Mouse (Mus musculus) hindbrain, embryonic 14.5 days (tissue): ENCODE data around the gene Cbl. TPM values are rescaled to one million over a fixed set of nuclear protein-coding genes. Genes with fewer than 3 reads are reported as not detected.

Experiments
- ATAC-seq: fragments of 200-750 bp; cut with Nextera tagmentation; 2 replicates; pipeline ENCODE4 v1.8.0; 2017; ENCODE audit warnings: moderate number of reproducible peaks, mild to moderate bottlenecking, moderate TSS enrichment, moderate library complexity; ENCODE audit not compliant: low FRiP score
- DNase-seq: peaks from one replicate; pipeline ENCODE4 v3.0.0-alpha.2; 2015; ENCODE audit warnings: low spot score
- H3K27ac ChIP-seq: fragments of 300-500 bp; sonication (generic); 2 replicates; pipeline ENCODE4 v1.5.1; 2014; ENCODE audit warnings: mild to moderate bottlenecking, moderate library complexity
- H3K27me3 ChIP-seq: fragments of 300-500 bp; sonication (generic); 2 replicates; pipeline ENCODE4 v1.6.1; 2014; ENCODE audit warnings: mild to moderate bottlenecking, low read length, mixed read lengths; ENCODE audit not compliant: control insufficient read depth, insufficient read depth
- H3K36me3 ChIP-seq: fragments of 300-500 bp; sonication (generic); replicated peaks from 2 replicates; pipeline ENCODE4 v1.6.1; 2014; ENCODE audit not compliant: control insufficient read depth, insufficient read depth
- H3K4me1 ChIP-seq: fragments of 300-500 bp; sonication (generic); replicated peaks from 2 replicates; pipeline ENCODE4 v1.6.1; 2014; ENCODE audit warnings: antibody characterized with exemption, low read length, mixed read lengths; ENCODE audit not compliant: control insufficient read depth, insufficient read depth
- H3K4me2 ChIP-seq: fragments of 300-500 bp; sonication (generic); replicated peaks from 2 replicates; pipeline ENCODE4 v1.6.1; 2014; ENCODE audit warnings: mild to moderate bottlenecking, moderate library complexity
- H3K4me3 ChIP-seq: fragments of 300-500 bp; sonication (generic); replicated peaks from 2 replicates; pipeline ENCODE4 v1.5.1; 2014; ENCODE audit warnings: mild to moderate bottlenecking, low read length
- H3K9ac ChIP-seq: fragments of 300-500 bp; sonication (generic); 2 replicates; pipeline ENCODE4 v1.6.1; 2014
- H3K9me3 ChIP-seq: fragments of 300-500 bp; sonication (generic); 2 replicates; pipeline ENCODE4 v1.6.1; 2016; ENCODE audit warnings: low read length; ENCODE audit not compliant: control insufficient read depth
- WGBS: fragments of 180-500 bp; shearing (Covaris S2); extraction: QIAGEN DNeasy Blood & Tissue Kit; methylation state at CpG from one replicate; pipeline ENCODE4 v1.1.7; 2014; 5-methylcytosine and 5-hydroxymethylcytosine counted together
- polyA plus RNA-seq: library from polyadenylated mRNA; unstranded; fragments of >200 nt; fragmentation: Nextera tagmentation; extraction: Ambion mirVana; gene quantifications from 2 replicates; pipeline ENCODE4 v1.2.1, GENCODE M21; 2014

The Cbl gene
- polyA plus RNA-seq, 1 experiment from 2014 or later, result 22.4 TPM

DNA sequence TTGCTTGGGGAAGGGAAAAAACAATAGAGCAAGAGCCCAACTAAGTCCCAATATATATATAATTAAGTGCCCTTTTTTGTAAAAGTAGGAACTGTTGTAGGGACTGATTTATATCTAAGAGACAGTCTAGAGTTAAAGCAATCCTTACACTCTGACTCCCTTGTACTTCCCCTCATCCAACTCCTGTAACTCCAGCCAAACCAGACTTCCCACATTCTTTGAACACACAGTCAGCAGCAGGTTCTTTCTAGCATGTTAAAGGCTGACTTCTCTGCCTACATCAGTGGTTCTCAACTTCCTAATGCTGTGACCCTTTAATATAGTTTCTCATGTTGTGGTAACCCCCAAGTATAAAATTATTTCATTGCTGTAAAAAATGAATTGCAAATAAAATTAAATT is 34.3 kb downstream of the Cbl start:
- no peaks in the 10 kb centered on the region for H3K9me3 ChIP-seq
- no peak overlapping the region for H3K4me3 ChIP-seq
- H3K4me1 ChIP-seq, result no peaks in the 10 kb centered on the region
- no peak overlapping the region for H3K9ac ChIP-seq
- DNase-seq (no peak), ATAC-seq (no peak)
- H3K4me2 ChIP-seq, result no peak overlapping the region
- no peak overlapping the region for H3K27ac ChIP-seq
- H3K36me3 ChIP-seq, result peaks cover 43% of the 10 kb centered on the region
- no peaks in the 10 kb centered on the region for H3K27me3 ChIP-seq

DNA sequence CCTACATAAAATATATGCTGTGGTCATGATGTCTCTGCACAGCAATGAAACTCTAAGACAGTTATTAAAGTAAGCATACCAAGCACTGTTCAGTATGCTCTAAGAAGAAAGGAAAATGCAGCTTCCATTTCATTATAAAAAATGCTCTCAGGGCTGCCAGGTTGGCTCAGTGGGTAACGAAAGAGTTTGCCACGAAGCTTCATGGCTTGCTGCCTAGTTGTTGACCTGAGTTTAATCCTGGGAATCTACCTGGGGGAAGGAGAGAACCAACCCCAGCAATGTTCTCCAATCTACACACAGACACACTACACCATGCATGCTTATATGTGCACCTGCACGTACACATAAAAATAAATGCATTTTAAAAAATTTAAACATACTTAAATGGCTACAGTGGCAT is 34.7 kb downstream of the Cbl start:
- Histone ChIP-seq H3K27ac (no peak overlapping the region), H3K4me3 (no peak overlapping the region), H3K4me1 (no peaks in the 10 kb centered on the region), H3K27me3 (no peaks in the 10 kb centered on the region), H3K4me2 (no peak overlapping the region), H3K9me3 (no peaks in the 10 kb centered on the region), H3K36me3 (peaks cover 43% of the 10 kb centered on the region), H3K9ac (no peak overlapping the region)
- no peak for ATAC-seq
- no peak for DNase-seq
- WGBS, result 93% methylated on average over 3 of the region's 3 CpGs

DNA sequence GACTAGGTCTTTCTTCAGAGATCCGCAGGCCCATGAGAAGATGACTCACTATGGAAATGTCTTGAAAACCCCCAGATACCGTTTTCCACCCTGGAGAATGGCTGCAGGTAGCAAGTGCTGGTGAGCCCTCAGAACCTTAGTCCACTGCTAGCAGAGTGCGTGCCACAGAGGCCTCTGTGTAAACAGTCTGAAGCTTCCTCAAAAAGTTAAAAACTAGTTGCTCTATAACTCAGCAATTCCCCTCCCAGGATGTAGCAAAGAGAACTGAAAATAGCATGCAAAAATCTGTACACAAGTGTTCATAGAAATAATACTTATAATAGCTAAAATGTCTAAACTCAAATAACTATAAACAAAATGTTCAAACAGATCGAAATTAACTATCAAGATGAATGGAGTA is 37.5 kb downstream of the Cbl start:
- H3K9me3 ChIP-seq, result no peaks in the 10 kb centered on the region
- ATAC-seq, result no peak
- WGBS, result 96% methylated on average over 4 of the region's 4 CpGs

DNA sequence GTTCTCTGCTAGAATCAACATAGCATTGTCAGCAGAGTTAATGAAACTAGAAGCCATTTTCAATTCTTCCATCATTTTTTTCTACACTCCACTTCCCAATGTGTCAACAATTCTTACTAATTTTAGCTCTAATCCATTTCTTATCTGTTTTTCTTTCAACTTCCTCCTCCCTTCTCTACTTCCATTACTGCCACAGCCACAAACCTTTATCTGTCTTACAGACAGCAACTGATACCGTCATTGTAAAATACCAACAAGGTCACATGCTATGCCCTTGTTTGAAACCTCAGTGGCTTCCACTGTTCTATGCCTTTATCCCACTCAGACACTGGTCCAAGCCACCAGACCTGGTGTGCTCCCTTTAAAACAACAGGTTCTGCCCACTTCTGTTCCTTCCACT is 39.8 kb downstream of the Cbl start:
- H3K4me1 ChIP-seq, result no peaks in the 10 kb centered on the region
- no peak for ATAC-seq
- H3K4me3 ChIP-seq, result no peak overlapping the region
- no peak for DNase-seq
- no peaks in the 10 kb centered on the region for H3K27me3 ChIP-seq
- H3K27ac ChIP-seq, result no peak overlapping the region
- 89% methylated on average over 1 of the region's 1 CpGs for WGBS
- H3K36me3 ChIP-seq, result peaks cover 23% of the 10 kb centered on the region
- H3K9me3 ChIP-seq, result no peaks in the 10 kb centered on the region
- no peak overlapping the region for H3K4me2 ChIP-seq
- H3K9ac ChIP-seq, result no peak overlapping the region

More for the DNA sequence above, 37.5 kb downstream of the Cbl start:
- Histone ChIP-seq H3K4me1 (no peaks in the 10 kb centered on the region), H3K4me2 (no peak overlapping the region), H3K4me3 (no peak overlapping the region), H3K36me3 (peaks cover 45% of the 10 kb centered on the region), H3K9ac (no peak overlapping the region), H3K27me3 (no peaks in the 10 kb centered on the region), H3K27ac (no peak overlapping the region)
- DNase-seq, result no peak

DNA sequence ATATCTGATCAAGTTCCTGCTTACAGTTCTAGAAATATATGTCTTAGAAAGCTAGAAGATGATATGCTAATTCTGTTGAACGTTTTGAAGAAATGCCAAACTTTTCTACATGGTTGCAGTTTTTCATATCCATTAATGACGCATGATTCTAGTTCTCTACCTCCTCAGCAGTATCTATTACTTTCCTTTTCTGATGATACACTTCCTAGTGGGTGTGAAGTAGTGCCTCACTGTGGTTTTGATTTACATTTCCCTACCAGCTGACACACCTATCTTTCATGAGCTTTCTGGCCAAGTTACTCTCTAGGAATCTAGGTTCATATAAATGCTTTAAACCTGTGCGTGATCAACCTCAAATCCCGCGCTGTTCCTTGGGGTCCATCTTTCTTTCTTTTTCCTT is 41.1 kb downstream of the Cbl start:
- no peaks in the 10 kb centered on the region for H3K9me3 ChIP-seq
- no peak overlapping the region for H3K4me3 ChIP-seq
- 95% methylated on average over 5 of the region's 5 CpGs for WGBS
- H3K27ac ChIP-seq, result no peak overlapping the region
- ATAC-seq, result no peak
- no peaks in the 10 kb centered on the region for H3K27me3 ChIP-seq
- no peak overlapping the region for H3K9ac ChIP-seq
- H3K4me1 ChIP-seq, result no peaks in the 10 kb centered on the region
- no peak overlapping the region for H3K4me2 ChIP-seq
- no peak for DNase-seq
- H3K36me3 ChIP-seq, result peaks cover 13% of the 10 kb centered on the region

DNA sequence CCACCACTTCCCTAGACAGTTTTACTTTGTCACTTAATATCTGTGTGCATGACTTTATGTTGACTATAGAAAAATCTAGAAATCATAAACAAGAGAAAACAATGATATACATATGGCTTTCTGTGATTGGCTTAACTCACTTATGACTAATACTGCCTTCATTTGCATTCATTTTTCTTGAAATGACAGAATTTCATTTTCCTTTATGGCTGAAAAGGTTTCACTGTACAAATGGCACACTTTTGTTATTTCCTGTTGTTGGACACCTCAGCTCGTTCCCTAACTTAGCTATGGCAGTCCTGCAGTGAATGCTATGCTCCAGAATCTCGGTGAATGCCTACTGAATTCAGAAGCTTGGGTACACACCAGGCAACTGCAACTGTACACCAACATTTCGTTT is 41.5 kb downstream of the Cbl start:
- no peak overlapping the region for H3K4me3 ChIP-seq
- no peak overlapping the region for H3K9ac ChIP-seq
- peaks cover 9% of the 10 kb centered on the region for H3K36me3 ChIP-seq
- H3K27ac ChIP-seq, result no peak overlapping the region
- no peaks in the 10 kb centered on the region for H3K27me3 ChIP-seq
- no peaks in the 10 kb centered on the region for H3K4me1 ChIP-seq
- H3K4me2 ChIP-seq, result no peak overlapping the region
- DNase-seq (no peak), ATAC-seq (no peak)
- no peaks in the 10 kb centered on the region for H3K9me3 ChIP-seq
- 95% methylated on average over 3 of the region's 3 CpGs for WGBS

DNA sequence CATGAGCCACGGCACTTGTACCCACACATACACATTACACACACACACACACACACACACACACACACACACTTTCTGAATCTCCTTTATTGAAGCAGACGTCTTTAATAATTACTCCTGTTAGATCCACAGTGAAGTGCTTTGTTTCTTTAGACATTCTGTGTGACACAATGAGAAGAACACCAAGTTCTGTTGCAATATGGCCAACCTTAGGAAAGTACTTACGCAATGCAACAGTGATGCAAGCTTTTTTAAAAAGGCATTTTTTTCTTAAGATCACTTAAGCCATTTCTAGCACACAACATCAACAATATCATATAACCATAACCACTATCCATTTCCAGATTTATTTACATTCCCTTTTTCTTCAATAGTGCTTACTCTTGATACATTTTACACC is 42.7 kb downstream of the Cbl start:
- no peak overlapping the region for H3K4me2 ChIP-seq
- WGBS, result 85% methylated on average over 3 of the region's 3 CpGs
- H3K27me3 ChIP-seq, result no peaks in the 10 kb centered on the region
- no peak overlapping the region for H3K9ac ChIP-seq
- ATAC-seq (no peak), DNase-seq (no peak)
- no peaks in the 10 kb centered on the region for H3K9me3 ChIP-seq
- no peak overlapping the region for H3K27ac ChIP-seq
- H3K36me3 ChIP-seq, result peaks cover 3% of the 10 kb centered on the region; the same call in 1 of the 2 replicates
- no peaks in the 10 kb centered on the region for H3K4me1 ChIP-seq
- no peak overlapping the region for H3K4me3 ChIP-seq

DNA sequence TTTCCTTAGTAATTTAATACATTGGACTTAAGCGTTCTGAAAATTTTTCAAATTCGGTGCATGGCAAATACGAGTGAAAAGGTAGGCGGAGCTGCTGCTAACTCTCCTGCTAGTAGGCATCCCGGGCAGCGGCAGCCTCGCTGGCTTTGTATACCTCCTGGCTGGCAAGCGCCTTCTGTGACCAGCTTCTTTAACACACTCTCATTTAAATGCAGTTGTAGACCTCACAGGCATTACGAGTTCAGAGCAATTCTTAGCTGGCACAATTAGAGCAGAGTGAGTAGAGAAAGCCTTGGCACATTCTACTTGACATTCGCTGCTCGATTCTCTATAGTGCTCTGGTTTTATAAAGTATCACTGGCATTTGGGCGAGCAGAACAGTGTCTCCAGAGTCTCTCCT is 45.6 kb downstream of the Cbl start:
- Histone ChIP-seq H3K27ac (no peak overlapping the region), H3K9me3 (no peaks in the 10 kb centered on the region), H3K9ac (no peak overlapping the region), H3K4me3 (no peak overlapping the region), H3K27me3 (no peaks in the 10 kb centered on the region), H3K4me2 (no peak overlapping the region), H3K4me1 (no peaks in the 10 kb centered on the region), H3K36me3 (no peaks in the 10 kb centered on the region; the same call in 1 of the 2 replicates)
- WGBS, result 60% methylated on average over 12 of the region's 12 CpGs
- DNase-seq (peak; percentile 51), ATAC-seq (no peak)

DNA sequence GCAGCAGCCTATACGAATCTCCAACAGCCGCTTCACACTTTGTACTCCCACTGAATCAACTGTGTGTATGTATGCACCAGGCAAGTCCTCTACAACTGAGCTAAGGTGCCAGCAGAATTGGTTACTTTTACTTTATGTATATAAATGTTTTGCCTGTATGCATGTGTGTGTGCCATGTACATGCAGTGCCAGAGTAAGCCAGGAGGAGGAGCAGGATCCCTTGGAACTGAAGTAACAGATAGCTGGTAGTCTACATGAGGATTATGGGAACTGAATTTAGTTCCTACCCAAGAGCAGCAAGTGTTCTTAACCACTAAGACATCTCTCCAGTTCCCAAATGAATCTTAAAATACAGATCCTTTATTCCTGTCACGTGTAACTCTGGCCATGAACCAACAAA is 51.6 kb downstream of the Cbl start:
- WGBS, result 94% methylated on average over 3 of the region's 3 CpGs
- ATAC-seq, result no peak
- DNase-seq, result no peak
- Histone ChIP-seq H3K4me2 (no peak overlapping the region), H3K36me3 (no peaks in the 10 kb centered on the region), H3K4me3 (no peak overlapping the region), H3K27me3 (no peaks in the 10 kb centered on the region), H3K9ac (no peak overlapping the region), H3K4me1 (no peaks in the 10 kb centered on the region), H3K9me3 (no peaks in the 10 kb centered on the region), H3K27ac (no peak overlapping the region)

DNA sequence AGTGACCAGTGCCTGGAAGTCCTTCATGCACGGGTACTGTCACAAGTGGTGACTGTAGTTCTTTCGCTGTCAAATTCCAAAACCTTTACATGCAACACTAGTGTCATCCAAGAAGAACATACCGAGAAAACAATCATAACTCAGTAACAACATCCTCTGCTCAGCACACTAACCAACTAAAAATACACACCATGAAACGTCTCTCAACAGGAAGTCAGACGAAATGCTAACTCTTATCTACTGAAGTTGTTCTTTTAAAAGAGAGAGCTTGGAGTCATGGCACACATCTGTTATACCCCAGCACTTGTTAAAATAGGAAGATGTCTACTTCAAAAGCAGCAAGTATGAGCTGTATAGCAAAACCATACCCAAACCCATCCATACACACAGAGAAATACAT is 52.3 kb downstream of the Cbl start:
- DNase-seq (no peak), ATAC-seq (no peak)
- Histone ChIP-seq H3K27ac (no peak overlapping the region), H3K36me3 (no peaks in the 10 kb centered on the region), H3K4me3 (no peak overlapping the region), H3K4me2 (no peak overlapping the region), H3K9ac (no peak overlapping the region), H3K9me3 (no peaks in the 10 kb centered on the region), H3K27me3 (no peaks in the 10 kb centered on the region), H3K4me1 (no peaks in the 10 kb centered on the region)
- WGBS, result 90% methylated on average over 5 of the region's 5 CpGs
